Mouse (Mus musculus) spleen, postnatal 10 days (tissue): ENCODE data around the gene Ikbke.
"Not testable (repeated sequence)": the region's sequence is repeated elsewhere in the genome, so short reads cannot be mapped to it uniquely, and the experiment has no call there.

Experiments used
- DNase-seq, 2 experiments: peaks; one replicate each; pipeline ENCODE4 v3.0.0; 2021 to 2022; ENCODE audit warnings: low spot score in 2 of 2

The Ikbke gene

GRCm38 (mm10) chr1:131281731-131282130, 2.3 kb upstream of the Ikbke start:
- no peak for DNase-seq

DNA sequence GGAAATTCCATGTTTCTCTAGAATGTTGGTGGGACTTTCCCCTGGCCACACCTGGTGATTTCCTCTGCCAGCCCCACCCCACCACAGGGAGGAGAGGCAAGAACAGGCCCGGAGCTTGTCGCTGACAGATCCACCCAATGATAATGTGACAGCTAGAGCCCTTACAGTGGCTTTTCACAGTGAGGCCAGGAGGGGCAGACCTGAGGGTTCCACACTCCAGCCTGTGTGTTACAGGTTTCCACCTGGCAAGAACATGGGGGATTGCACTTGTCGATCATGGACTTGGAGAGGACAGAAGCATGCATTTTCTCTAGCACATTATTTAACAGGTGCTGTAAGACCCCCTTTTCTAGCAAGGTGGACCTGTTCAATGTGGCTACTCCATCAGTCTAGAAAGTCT, 874 bp upstream of the Ikbke start:
- no peak for DNase-seq

DNA sequence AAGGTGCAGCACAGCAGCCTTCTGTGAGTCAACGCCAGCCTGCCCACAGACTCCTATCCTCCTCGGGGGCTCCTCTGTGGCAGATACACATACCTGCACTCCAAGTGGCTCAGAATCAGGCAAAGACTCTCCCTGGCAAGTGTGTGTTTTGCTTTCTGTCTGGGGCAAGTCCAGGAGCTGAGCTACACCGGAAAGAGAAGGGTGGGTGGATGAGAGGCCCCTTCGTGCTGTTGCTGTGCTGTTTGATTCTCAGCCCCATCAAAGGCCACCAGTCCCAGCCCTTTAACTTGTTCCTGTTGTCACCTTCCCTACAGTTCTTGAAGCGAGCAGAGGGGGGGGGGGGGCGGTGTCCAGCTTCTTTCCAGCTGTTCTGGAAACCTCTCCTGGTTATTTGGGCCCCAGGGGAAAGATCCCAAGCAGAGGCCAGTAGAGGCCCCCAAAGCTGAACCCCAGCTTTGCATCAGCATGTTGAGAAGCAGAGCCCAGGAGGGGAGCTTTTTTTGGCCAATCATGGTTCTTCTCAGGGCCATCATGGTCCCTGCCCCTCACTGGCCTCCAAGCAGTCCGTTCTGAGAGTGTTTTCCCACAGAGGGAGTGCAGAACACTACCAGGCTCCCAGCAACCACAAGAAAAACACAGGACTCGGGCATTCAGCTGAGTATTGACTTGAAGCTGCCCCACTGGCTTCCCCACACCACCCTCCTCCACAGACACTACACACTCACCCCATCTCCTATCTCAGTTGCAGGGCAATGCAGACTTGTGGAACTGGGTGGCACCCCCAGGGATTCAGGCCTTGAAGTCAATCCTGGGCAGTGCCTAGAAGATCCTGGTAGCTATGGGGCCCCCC, 575 bp downstream of the Ikbke start:
- DNase-seq: no peak

DNA sequence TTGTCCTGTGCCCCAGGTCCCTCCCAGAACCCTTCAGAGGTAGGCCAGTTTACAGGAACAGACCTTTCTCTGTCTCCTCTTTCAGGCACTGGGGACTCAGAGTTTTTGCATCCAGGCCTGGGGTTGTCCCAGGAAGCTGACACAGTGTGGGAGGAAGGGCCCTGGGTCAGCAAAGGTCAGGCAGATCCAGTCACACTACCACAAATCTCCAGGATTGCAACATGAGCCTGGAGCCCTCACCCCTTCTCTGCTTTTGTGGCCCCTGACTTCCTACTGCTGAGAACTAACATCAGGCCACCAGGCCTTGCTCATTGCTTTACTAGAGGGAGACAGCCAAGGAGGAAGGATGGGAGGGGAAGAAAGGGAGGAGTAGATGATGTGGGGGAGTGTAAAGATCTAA, 2.6 kb downstream of the Ikbke start:
- DNase-seq: no peak

DNA sequence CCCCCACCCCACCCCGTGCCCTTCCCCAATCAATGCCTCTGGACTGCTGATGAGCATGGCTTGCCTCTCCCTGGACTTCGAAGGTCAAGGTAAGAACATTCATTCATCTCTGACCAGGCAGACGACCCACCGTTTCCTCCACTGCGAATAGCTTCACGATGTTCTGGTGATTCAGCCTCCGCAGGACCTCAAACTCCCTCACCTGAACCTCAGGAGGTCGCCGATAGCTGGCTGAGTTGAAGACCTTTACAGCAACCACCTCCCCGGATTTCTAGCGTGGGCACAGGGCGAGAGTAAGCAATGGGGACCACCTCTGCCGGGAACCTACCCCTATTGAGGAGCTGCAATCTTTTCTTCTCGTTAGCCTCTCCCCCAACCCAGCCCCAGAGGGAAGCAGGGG, 3.8 kb downstream of the Ikbke start:
- DNase-seq: no peak

DNA sequence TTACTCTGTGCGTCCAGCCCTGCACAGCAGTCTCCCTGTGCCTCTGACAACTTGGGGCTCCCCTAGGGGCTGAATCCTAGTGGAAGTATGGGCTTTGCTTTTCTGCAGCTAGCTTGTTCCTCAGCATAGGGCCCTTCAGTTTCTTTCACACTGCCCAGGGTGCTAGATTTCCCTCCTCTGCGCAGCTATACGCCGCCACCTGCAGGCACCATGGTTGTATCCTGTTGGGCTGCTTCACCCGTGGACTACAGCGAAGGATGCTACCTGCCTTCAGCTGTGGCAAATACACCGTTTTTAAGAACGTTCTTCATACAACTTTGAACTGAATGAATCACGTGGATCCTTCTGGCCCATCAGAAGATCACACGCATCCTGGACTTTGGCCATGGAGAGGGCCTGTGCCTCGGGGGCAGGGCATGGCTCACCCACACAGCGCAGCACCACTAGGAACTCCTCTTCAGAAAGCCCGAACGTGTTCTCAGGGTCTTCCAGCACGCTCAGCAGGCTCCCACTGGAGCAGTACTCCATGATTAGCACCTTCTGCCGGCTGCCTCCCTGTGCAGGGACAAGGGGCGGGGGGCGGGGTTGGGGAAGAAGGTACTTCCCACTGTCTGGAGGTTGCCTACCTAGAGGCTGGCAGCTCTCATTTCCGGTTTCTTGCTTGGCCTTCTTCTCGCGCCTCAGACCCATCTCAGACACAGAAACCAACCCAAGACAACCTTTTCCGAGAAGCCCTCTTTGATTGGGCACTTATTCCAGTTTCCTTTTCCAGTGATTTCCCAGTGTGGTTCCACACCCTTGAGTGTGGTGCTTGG, 4.5 kb downstream of the Ikbke start:
- no peak for DNase-seq

- DNase-seq: peak; percentile 66 to 78
Measured at GRCm38 (mm10) chr1:131269797-131270578, 9.4 kb downstream of the Ikbke start.

DNA sequence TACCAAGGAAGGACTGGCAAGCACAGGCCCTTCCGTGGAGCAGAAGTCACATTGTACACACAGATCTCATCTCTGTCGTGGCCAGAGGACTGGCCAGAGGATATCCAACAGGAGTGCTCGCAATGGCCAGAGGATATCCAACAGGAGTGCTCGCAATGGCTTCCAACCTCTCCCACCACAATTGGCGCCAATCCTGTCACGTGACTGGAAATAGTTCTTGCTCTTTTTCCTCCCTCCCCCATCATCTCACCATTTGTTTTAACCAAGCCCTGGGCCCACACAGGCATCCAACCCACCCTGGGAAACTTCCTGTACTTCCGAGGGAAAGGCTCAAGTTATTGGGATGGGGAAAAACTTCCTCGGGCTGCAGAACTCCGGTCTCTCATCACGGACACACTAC, 10.6 kb downstream of the Ikbke start:
- no peak for DNase-seq

DNA sequence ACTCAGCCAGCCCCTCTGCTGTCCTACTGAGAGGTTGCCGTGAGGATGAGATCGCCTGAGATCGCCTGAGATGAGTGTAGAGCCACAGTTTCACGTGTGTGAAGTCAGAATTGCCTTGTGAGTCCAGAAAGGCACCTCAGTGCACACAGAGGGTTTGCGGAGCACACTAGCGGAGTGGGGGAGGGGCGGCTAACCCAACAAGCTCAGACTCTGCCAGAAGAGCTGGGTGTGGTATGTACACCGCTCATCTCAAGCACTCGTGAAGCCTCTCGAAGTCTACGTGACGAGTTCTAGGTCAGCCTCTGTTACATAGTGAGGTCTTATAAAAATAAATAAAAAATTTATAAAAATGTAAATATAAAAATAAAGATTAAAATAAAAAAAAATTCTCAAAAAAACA, 15.5 kb downstream of the Ikbke start:
- DNase-seq: no peak

- DNase-seq: peak; percentile 54 to 82
Measured at GRCm38 (mm10) chr1:131260309-131260656, 19.1 kb downstream of the Ikbke start.

DNA sequence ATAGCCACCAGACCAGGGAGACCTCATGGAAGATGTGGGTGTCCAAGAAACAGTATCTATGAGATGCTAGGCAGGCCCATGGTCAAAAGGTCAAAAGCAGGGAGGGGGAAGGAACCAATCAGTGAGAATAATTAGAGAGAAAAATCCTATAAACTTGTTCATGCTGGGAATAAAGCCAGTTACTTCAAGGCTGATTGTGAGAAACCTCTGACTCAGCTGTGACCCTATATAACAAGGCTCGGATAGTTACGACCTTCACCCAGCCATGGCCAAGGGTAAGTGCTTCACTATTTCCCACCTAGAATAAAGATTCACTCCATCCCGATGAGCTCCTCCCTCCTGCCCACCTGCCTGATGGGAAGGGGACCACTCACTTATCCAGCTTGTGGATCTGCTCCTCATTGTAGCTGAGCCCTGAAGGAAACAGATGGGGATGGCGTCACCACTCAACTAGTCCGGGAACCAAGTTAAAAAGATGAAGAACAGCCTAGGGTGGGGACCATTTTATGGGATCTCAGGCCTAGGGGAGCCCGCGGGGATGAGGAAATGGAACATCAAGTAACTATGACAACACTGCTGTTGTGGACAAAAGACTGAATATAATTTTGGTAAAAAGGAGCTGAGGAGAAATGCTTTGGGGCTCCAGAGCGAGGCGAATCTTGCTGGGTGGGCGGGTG, 19.6 kb downstream of the Ikbke start:
- no peak for DNase-seq

DNA sequence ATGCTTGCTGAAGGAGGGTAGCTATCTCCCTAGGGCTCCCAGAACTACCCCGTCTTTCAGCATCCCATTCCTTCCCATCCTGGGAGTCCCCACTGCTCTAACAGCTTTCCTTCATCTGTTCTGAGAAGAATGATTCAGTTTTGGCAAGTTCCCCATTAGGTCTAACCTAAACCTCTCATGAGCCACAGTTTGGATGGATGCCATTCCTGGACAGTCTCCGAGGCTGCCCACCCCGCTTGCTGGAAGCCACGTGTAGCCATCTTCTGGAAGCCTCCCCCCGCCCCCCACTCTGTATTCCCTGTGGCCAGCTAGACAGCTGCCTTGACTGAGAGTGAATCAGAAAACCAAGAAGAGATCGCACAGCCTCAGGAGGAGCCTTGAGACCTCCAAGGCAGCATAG, 22.1 kb downstream of the Ikbke start:
- DNase-seq: no peak

- not testable (repeated sequence) for DNase-seq
Measured at GRCm38 (mm10) chr1:131252516-131253250, 26.7 kb downstream of the Ikbke start.

- peak in 1 of 2 experiments; percentile 34 for DNase-seq
Measured at GRCm38 (mm10) chr1:131246433-131247395, 32.7 kb downstream of the Ikbke start.

DNA sequence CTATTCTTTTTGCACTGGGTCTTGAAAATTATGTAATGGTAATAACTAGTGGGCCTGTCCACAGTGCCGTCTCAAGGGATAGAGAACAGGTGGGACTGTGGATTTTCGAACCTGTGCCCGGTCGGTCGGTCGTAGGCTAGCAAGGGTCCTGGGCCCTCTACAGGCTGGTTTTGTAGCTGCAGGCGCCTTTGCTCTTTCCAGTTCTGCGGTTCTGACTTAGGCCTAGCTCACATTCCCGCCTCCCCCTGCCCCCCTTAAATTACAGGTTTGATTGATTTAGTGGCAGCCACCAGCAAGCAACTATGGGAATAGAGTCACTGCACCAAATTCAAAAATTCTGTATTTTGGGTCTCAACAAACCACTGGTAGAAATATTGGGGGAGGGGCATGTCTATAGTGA, 33.5 kb downstream of the Ikbke start:
- peak in 1 of 2 experiments; percentile 63 for DNase-seq

DNA sequence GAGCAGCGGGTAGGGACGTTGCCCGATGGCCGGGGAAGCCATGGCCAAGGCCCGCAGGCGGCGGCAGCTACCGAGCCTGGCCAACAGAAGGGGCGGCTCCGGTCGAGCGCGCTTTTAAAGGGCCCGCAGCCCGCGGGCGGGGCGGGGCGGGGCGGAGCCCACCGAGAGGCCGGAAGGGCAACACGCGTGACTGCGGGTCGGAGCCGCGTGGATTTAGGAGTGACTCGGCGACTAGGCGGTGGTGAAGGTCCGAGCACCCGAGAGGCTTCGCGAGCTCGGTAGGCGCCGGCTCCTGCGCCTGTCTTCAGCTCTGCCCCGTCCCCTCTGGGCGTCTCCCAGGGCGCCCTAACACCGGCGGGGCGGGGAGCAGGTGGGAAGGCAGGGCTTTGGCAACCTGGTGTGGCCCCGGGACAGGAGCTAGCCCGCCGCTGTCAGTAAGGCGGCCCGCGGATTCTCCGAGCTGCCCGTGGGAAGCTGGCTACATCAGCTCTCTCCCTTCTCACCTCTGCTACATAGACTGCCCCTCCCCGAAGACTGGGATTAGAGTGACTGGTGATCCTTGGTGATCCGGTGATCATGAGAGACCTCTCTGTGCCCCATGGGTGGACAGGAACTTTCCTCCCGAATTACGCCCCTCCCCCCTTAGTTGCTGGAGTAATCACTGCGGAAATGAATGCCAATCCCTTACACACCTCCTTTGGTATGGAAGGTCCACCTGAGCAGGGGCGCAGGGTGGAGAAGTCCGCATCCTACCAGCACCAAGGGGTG, 34.1 kb downstream of the Ikbke start, which contains the start of gene Rassf5:
TSS of gene Rassf5 (minus strand) at position 170 of the 768 bp plus-strand sequence.
- DNase-seq: peak; percentile 35 to 61

DNA sequence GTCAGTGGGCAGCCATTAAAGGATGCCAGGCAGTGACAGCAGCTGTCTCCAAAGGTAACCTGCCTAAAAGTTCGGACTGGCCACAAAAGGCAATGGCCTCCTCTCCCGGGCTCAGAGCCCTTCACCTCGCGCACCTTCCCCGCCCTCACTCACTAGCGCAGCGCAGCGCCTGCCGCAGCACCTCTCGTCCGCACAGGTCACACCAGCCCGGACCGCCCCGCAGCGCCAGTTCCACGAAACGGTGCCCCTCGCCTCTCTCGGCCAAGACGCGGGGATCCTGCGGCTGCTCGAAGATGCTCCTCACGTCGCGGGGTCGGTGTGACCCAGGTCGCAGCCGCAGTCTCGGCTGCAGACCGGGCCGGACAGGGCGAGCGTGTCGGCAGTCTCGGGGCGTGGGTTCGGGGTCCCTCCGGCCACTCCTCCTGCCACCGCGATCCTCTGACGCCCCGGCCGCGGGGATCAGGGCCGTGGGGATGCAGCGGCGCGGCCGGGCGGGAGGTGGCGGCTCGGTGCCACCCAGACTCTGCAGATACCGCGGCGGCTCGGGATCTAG, 34.8 kb downstream of the Ikbke start:
- DNase-seq: no peak

DNA sequence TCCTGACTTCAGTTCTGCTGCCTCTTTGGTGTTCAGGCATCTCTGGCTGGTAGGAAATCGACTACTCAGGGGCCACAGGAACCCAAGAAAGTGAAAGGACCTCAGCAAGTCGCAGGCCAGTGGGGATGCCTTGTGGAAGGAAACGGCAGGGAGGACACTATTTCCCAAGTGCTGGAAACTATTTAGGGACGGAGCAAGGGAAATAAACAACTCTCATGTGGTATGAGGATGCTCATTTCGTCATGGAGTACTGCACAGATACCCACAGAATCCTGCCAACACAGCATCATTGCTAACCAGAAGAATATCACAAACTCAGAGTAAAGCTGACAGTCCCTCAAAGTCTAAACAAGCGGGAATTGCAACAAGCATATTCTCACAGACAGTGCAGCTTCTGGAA, 36.5 kb downstream of the Ikbke start:
- no peak for DNase-seq
